Mouse (Mus musculus) testis, adult 2 months (tissue): ENCODE results near the gene Gfm1. TPM values are rescaled to one million over a fixed set of nuclear protein-coding genes. Genes with fewer than 3 reads are reported as not detected.

Experiments used
- H3K27ac ChIP-seq: fragments of 200-500 bp; 2 replicates; pipeline ENCODE4 v1.5.1; 2012; ENCODE audit warnings: low read depth, low read length; ENCODE audit not compliant: control insufficient read depth, insufficient read depth
- H3K27me3 ChIP-seq: fragments of 200-500 bp; 2 replicates; pipeline ENCODE4 v1.6.1; 2012; ENCODE audit warnings: mild to moderate bottlenecking, low read length, moderate library complexity; ENCODE audit not compliant: control insufficient read depth, insufficient read depth
- H3K36me3 ChIP-seq: fragments of 200-500 bp; 2 replicates; pipeline ENCODE4 v1.6.1; 2012; ENCODE audit warnings: mild to moderate bottlenecking, low read length; ENCODE audit not compliant: control insufficient read depth, insufficient read depth
- H3K4me1 ChIP-seq: fragments of 200-500 bp; 2 replicates; pipeline ENCODE4 v1.6.1; 2012; ENCODE audit warnings: low read length; ENCODE audit not compliant: control insufficient read depth, insufficient read depth
- H3K4me3 ChIP-seq: fragments of 200-500 bp; 2 replicates; pipeline ENCODE4 v1.5.1; 2012; ENCODE audit warnings: low read depth, mild to moderate bottlenecking, low read length, moderate library complexity, mixed read lengths; ENCODE audit not compliant: control insufficient read depth
- CTCF ChIP-seq: fragments of 200-500 bp; IDR thresholded peaks from 2 replicates; pipeline ENCODE4 v1.5.1; 2012; ENCODE audit warnings: low read depth, mild to moderate bottlenecking, inconsistent platforms, low read length, moderate library complexity; ENCODE audit not compliant: control insufficient read depth, insufficient read depth, insufficient replicate concordance
- POLR2A ChIP-seq: fragments of 200-500 bp; IDR thresholded peaks from 2 replicates; pipeline ENCODE4 v1.6.1; 2012; ENCODE audit warnings: low read depth, mild to moderate bottlenecking, inconsistent platforms, low read length, moderate library complexity; ENCODE audit not compliant: control insufficient read depth
- polyA plus RNA-seq: library from polyadenylated mRNA; depleted of rRNA; stranded (reverse); fragments of >200 nt; gene quantifications from 2 replicates; pipeline ENCODE4 v1.2.3, GENCODE M21; 2012

Gfm1 gene
- polyA plus RNA-seq, 1 experiment = 10.6 TPM

DNA sequence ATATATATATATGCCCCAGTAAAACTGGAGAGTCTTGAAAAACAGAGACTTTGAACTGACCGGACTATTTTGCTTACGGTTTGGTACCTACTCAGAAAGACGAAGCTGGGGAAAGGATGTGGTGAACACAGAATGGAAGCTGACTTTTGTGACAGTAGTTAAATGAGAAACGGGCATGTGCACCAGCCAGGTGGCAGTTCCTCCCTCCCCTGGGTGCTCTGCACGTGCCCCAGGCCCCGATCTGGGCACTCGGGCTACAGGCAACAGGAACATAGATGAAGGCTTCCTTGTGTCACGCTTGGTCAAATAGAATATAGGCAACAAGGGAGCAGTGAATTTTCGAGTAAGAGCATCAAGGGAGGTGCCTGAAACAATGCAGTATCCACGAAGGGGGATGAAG lies 66.4 kb downstream of the Gfm1 start:
- Histone ChIP-seq H3K36me3 (no peaks in the 10 kb centered on the region), H3K27me3 (no peaks in the 10 kb centered on the region), H3K4me3 (no peak overlapping the region), H3K27ac (no peak overlapping the region), H3K4me1 (no peaks in the 10 kb centered on the region)
- TF ChIP-seq CTCF = no peak

DNA sequence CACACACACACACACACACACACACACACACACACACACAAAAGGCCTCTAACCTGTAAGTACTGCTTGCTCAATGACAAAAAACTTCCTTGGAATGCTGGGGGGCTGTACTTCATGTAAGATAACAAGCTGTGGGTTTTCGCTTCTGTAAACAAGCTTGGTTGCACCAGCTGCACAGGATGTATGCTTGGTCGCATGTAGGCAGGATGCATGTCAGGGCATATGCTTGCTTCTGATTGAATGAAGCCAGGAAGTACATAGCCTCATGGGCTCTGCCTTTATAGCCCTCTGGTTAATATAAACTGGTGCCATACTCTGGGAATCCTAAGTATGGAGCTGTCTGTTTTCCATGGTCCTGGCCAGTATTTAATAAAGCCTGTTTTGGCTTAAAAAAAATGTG lies 68.1 kb downstream of the Gfm1 start:
- no peaks in the 10 kb centered on the region for H3K27me3 ChIP-seq
- H3K4me3 ChIP-seq = no peak overlapping the region
- no peaks in the 10 kb centered on the region for H3K4me1 ChIP-seq
- H3K27ac ChIP-seq = no peak overlapping the region
- no peaks in the 10 kb centered on the region for H3K36me3 ChIP-seq
- no peak for TF ChIP-seq POLR2A
- TF ChIP-seq CTCF = no peak

DNA sequence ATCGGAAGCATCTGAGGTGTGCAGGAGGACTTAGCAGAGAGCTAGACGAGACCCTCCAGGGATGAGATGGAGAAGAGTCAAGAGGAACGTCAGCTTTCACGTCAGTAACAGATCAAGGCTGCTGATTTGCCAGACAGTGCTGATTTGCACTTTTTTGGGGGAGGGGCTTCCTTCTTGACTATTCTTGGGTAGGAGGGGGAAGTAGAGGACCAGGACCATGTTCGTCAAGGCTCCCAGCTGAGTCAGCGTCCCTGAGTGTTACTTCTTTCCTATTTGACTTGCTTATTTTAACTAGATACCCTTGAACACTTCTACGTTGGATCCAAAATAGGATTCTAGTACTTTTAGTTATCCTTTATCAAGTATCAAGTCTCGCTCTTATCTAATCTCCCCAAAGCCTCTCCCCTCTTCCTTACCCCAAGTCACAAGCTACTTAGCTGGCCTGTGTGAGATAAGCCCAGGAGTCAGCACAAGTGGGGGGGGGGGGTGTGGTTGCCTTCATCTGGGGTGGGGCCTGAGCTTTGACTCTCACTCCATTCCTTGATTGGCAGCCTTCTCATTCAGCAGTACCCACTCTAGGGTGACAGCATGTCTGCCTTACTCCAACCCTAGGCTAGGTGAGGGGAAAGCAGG lies 69.0 kb downstream of the Gfm1 start:
- TF ChIP-seq POLR2A (no peak), CTCF (no peak)
- H3K4me1 ChIP-seq = no peaks in the 10 kb centered on the region
- no peak overlapping the region for H3K4me3 ChIP-seq
- H3K27me3 ChIP-seq = no peaks in the 10 kb centered on the region
- H3K27ac ChIP-seq = no peak overlapping the region
- H3K36me3 ChIP-seq = no peaks in the 10 kb centered on the region

DNA sequence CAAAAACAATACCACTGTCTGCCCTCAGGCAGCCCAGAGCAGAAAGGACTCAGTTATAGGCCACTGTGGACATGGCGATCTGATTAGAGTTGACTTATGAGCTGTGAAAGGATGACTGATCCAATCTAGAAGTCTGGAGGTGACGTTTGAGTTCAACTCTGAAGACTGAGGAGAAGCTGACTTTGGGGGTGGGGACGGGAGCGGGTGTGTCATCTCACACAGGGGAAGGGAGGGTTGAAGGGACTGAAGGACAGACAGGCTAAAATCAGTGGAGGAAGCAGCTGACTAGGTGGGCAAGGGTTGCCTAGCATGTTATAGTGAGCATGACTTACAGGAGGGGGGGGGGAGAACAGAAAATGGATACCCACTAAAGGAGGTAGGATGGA lies 69.5 kb downstream of the Gfm1 start:
- no peaks in the 10 kb centered on the region for H3K4me1 ChIP-seq
- H3K27me3 ChIP-seq = no peaks in the 10 kb centered on the region
- TF ChIP-seq POLR2A (no peak), CTCF (no peak)
- H3K36me3 ChIP-seq = no peaks in the 10 kb centered on the region
- no peak overlapping the region for H3K27ac ChIP-seq
- H3K4me3 ChIP-seq = no peak overlapping the region

DNA sequence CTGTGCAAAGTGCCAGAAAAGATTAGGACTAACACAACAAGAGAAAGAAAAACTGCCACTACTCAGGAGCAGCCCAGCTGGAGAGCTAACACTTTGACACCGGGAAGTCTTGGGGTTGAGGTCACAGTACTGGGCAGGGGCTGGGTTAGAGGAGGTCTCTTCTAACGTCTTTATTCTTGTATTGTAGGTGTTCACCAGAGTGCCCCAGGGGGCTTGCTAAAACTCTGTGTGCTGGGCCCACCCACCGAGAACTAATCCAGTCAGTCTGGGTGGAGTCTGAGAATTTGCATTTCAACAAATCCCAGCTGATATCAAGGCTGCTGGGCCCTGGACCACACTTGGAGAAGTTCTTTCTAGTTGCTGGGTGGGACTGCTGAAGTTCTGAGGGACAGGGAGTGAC lies 74.0 kb downstream of the Gfm1 start:
- Histone ChIP-seq H3K36me3 (no peaks in the 10 kb centered on the region), H3K27ac (no peak overlapping the region), H3K27me3 (no peaks in the 10 kb centered on the region), H3K4me1 (no peaks in the 10 kb centered on the region), H3K4me3 (no peak overlapping the region)
- no peak for TF ChIP-seq CTCF
- no peak for TF ChIP-seq POLR2A

DNA sequence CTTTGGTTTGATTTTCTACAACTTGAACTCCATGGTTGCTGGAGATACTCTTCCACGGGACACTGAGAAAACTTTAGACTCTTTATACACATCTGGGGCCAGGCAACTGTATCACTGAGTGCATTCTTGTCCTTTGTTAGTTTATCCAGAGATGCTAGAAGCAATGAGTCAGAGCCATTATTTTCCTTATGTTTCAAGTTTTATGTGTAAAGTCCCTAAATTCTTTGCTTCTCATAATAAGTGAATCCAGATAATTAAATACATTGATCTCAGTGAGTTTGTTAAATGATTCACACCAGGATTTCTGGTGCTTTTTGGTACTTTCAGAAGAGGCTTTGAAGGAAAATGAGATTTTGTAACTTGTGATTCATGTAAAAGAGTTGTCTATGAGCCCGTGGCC lies 75.4 kb downstream of the Gfm1 start:
- no peak overlapping the region for H3K4me3 ChIP-seq

DNA sequence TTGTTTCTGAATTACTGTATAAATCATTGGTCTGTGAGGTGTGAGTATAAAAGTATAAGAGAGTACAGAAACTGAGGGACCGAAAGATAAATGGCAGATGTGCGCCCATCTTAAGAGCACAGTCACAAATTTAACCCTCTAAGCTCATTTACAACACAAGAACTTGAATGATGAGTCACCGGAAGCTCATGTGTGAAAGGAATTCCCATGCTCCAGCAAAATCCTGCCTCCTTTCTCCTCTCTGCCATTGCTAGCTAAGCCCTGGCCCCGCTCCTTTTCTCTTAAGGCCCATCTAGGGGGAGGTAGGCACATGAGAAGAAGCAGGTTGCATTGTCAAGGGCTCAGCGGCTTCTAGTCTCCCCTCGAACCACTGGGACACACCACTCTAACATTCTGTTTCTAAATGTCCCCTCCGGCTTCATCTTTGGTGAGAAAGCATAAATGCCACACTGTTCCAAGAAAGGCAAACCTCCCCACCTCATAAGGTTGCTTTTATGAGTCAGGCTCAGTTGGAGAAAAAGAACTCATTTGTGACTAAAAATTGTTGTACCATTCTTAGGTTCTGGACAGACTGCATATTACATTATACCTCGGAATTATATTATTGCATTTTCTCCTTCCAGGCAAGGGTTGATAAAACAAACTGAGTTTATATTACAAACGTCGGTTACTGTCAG lies 78.5 kb downstream of the Gfm1 start:
- Histone ChIP-seq H3K27me3 (no peaks in the 10 kb centered on the region), H3K4me1 (no peaks in the 10 kb centered on the region), H3K4me3 (no peak overlapping the region), H3K27ac (no peak overlapping the region), H3K36me3 (no peaks in the 10 kb centered on the region)
- TF ChIP-seq CTCF = no peak
- no peak for TF ChIP-seq POLR2A

More for the DNA sequence above, 75.4 kb downstream of the Gfm1 start:
- Histone ChIP-seq H3K27ac (no peak overlapping the region), H3K36me3 (no peaks in the 10 kb centered on the region), H3K4me1 (no peaks in the 10 kb centered on the region), H3K27me3 (no peaks in the 10 kb centered on the region)
- no peak for TF ChIP-seq CTCF
- no peak for TF ChIP-seq POLR2A

DNA sequence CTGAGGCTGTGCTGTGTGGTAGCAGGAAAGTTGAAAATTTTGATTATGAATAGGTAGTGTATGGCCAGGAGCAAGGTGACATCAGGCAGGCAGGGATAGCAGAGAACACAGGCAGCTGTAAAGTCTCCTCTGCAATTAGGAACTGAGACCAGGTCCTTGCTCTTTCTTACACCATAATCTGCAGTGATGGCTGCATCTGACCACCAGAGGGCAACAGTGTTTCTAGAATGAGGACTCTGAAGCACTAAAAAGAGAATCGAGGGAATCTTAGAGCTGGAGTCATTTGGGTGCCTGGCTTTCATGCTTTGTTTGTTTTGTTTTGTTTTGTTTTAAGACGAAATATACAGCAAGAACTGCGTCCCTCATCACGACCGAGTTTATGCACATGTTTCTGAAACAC lies 82.9 kb downstream of the Gfm1 start:
- Histone ChIP-seq H3K36me3 (no peaks in the 10 kb centered on the region), H3K27me3 (no peaks in the 10 kb centered on the region), H3K4me1 (peaks cover 15% of the 10 kb centered on the region), H3K27ac (no peak overlapping the region), H3K4me3 (no peak overlapping the region)
- peak; percentile 21; the same call in 1 of the 2 replicates for TF ChIP-seq CTCF
- no peak for TF ChIP-seq POLR2A
